28 mouse cellular contexts compared by ENCODE assay signal in genomic region chr4:102558328-102558727, GRCm38 (mm10).
DNase-seq lines count a peak whose midpoint lies in the region; ATAC-seq and TF ChIP-seq lines count a peak whose summit lies in the region.
"Had no signal": no experiment of that assay in that cellular context is flagged by ENCODE, and none has a peak within 500 bp of the region (broad histone marks: within the 10 kb centered on the region; RNA-seq: fewer than 3 reads in every experiment).

No protein-coding gene starts in this region.

- H3K4me2 ChIP-seq in lung, embryonic 16.5 days (ENCODE audit: low read depth, low read length): no peak overlapping the region
- H3K4me2 ChIP-seq: embryonic facial prominence, embryonic 12.5 days; heart, embryonic 11.5 days; hindbrain, embryonic 13.5 days; liver, embryonic 12.5 days; midbrain, embryonic 12.5 days had no signal

- peak overlapping the region; percentile 84 for H3K27ac ChIP-seq in heart, adult 2 months
- no peak overlapping the region for H3K27ac ChIP-seq in heart, embryonic 10.5 days
- H3K27ac ChIP-seq in lung, embryonic 16.5 days (ENCODE audit: low read length): no peak overlapping the region
- no peak overlapping the region for H3K27ac ChIP-seq in midbrain, embryonic 10.5 days (replicated peaks)
- H3K27ac ChIP-seq: embryonic facial prominence, embryonic 12.5 days; hindbrain, embryonic 13.5 days; liver, embryonic 12.5 days; midbrain, embryonic 12.5 days had no signal

- H3K9ac ChIP-seq in heart, adult 2 months (ENCODE audit: low read depth, low read length): no peak overlapping the region
- no peak overlapping the region for H3K9ac ChIP-seq in lung, embryonic 16.5 days (ENCODE audit: low read length)
- H3K9ac ChIP-seq: embryonic facial prominence, embryonic 12.5 days; hindbrain, embryonic 13.5 days; liver, embryonic 12.5 days; midbrain, embryonic 12.5 days; stomach, embryonic 15.5 days had no signal

- 39% methylated on average over 3 of the region's 3 CpGs for WGBS in heart, adult 2 months
- 45% methylated on average over 3 of the region's 3 CpGs for WGBS in heart, embryonic 10.5 days
- 15% methylated on average over 3 of the region's 3 CpGs for WGBS in lung, embryonic 16.5 days
- 67% methylated on average over 3 of the region's 3 CpGs for WGBS in midbrain, embryonic 10.5 days

- H3K36me3 ChIP-seq in heart, adult 2 months (ENCODE audit: control insufficient read depth, insufficient read depth, low read length): peaks cover 2% of the 10 kb centered on the region; the same call in 1 of the 2 replicates
- H3K36me3 ChIP-seq in heart, embryonic 10.5 days: no peaks in the 10 kb centered on the region
- no peaks in the 10 kb centered on the region for H3K36me3 ChIP-seq in lung, embryonic 16.5 days (ENCODE audit: control insufficient read depth, insufficient read depth, low read length)
- no peaks in the 10 kb centered on the region for H3K36me3 ChIP-seq in midbrain, embryonic 10.5 days
- H3K36me3 ChIP-seq: embryonic facial prominence, embryonic 12.5 days; hindbrain, embryonic 13.5 days; liver, embryonic 12.5 days; midbrain, embryonic 12.5 days; stomach, embryonic 15.5 days had no signal

- peak; percentile 6; the same call in 1 of the 2 replicates for ATAC-seq in lung, embryonic 16.5 days (ENCODE audit: low read depth)
- ATAC-seq: activated CD4-positive, CD25-positive, alpha-beta regulatory T cell, adult 4 months; forebrain, embryonic 16.5 days; liver, embryonic 12.5 days had no signal

- no peaks in the 10 kb centered on the region for H3K9me3 ChIP-seq in heart, embryonic 10.5 days
- H3K9me3 ChIP-seq in lung, embryonic 16.5 days (ENCODE audit: control insufficient read depth, low read length): no peaks in the 10 kb centered on the region
- H3K9me3 ChIP-seq in midbrain, embryonic 10.5 days (replicated peaks): no peaks in the 10 kb centered on the region
- H3K9me3 ChIP-seq: embryonic facial prominence, embryonic 12.5 days; hindbrain, embryonic 13.5 days; liver, embryonic 12.5 days; midbrain, embryonic 12.5 days; stomach, embryonic 15.5 days had no signal

- TF ChIP-seq CTCF in heart, adult 2 months (IDR thresholded peaks at IDR 0.05): no peak

- no peak for TF ChIP-seq POLR2A in heart, adult 2 months (IDR thresholded peaks at IDR 0.05; ENCODE audit: insufficient read depth, low read depth, low read length)

- no peak for DNase-seq in heart, adult 2 months
- no peak for DNase-seq in heart, embryonic 10.5 days (ENCODE audit: low spot score)
- DNase-seq in lung, postnatal 14 days: no peak
- peak; percentile 32 for DNase-seq in induced T-regulatory cell, adult 2 months (ENCODE audit: low read depth)
- no peak for DNase-seq in midbrain, embryonic 10.5 days (ENCODE audit: low spot score)
- no peak for DNase-seq in cerebellum, postnatal 4 days (ENCODE audit: low spot score in 2 of 2)
- DNase-seq: adrenal gland, adult 8-10 months; cerebellum, adult 2 months; cerebellum, postnatal 25 days; kidney, adult 11 months; kidney, postnatal 14 days; layer of hippocampus, adult 9-11 months; lung, adult 18-20 months; retina, postnatal 1 day; right cerebral cortex, postnatal 14 days; thymus, adult 18-20 months; thymus, postnatal 25 days had no signal

- no peaks in the 10 kb centered on the region for H3K79me2 ChIP-seq in heart, adult 2 months (replicated peaks; ENCODE audit: control insufficient read depth, insufficient read depth, low read length)

- H3K27me3 ChIP-seq in heart, adult 2 months (ENCODE audit: control insufficient read depth, insufficient read depth, low read length): no peaks in the 10 kb centered on the region
- H3K27me3 ChIP-seq in heart, embryonic 10.5 days (ENCODE audit: insufficient read depth, poor library complexity, severe bottlenecking): no peaks in the 10 kb centered on the region
- no peaks in the 10 kb centered on the region for H3K27me3 ChIP-seq in lung, embryonic 16.5 days (ENCODE audit: control insufficient read depth, insufficient read depth, low read depth, low read length)
- no peaks in the 10 kb centered on the region for H3K27me3 ChIP-seq in midbrain, embryonic 10.5 days (ENCODE audit: low read depth, poor library complexity, severe bottlenecking)
- H3K27me3 ChIP-seq: CH12.LX; embryonic facial prominence, embryonic 12.5 days; hindbrain, embryonic 13.5 days; liver, embryonic 12.5 days; midbrain, embryonic 12.5 days; stomach, embryonic 15.5 days had no signal

- no peak overlapping the region for H3K4me3 ChIP-seq in heart, adult 2 months
- no peak overlapping the region for H3K4me3 ChIP-seq in heart, embryonic 10.5 days
- no peak overlapping the region for H3K4me3 ChIP-seq in lung, embryonic 16.5 days (ENCODE audit: low read length)
- H3K4me3 ChIP-seq in midbrain, embryonic 10.5 days: no peak overlapping the region
- H3K4me3 ChIP-seq: embryonic facial prominence, embryonic 12.5 days; erythroblast, embryonic 14.5 days; hindbrain, embryonic 13.5 days; liver, embryonic 12.5 days; midbrain, embryonic 12.5 days; stomach, embryonic 15.5 days had no signal

- H3K4me1 ChIP-seq in heart, adult 2 months (ENCODE audit: control insufficient read depth, insufficient read depth, low read length): peaks cover 5% of the 10 kb centered on the region
- H3K4me1 ChIP-seq in heart, embryonic 10.5 days: peaks cover 11% of the 10 kb centered on the region; the same call in 1 of the 2 replicates
- peaks cover 22% of the 10 kb centered on the region for H3K4me1 ChIP-seq in lung, embryonic 16.5 days (replicated peaks; ENCODE audit: control insufficient read depth, insufficient read depth, low read length)
- peaks cover 6% of the 10 kb centered on the region for H3K4me1 ChIP-seq in midbrain, embryonic 10.5 days
- H3K4me1 ChIP-seq: embryonic facial prominence, embryonic 12.5 days; hindbrain, embryonic 13.5 days; midbrain, embryonic 12.5 days; stomach, embryonic 15.5 days had no signal

- intact Hi-C loops in heart, adult 2 months (cut with DNase I): no loop called here

- TF ChIP-seq EP300 in heart, adult 2 months (IDR thresholded peaks at IDR 0.05; ENCODE audit: insufficient read depth, low read depth, low read length): no peak
